Mouse (Mus musculus) frontal cortex, postnatal 14 days (tissue): ENCODE data around the gene Atf2.
A peak's percentile ranks its signal among the peaks of the same experiment; 100 is the strongest.
"Not testable (repeated sequence)": the region's sequence is repeated elsewhere in the genome, so short reads cannot be mapped to it uniquely, and the experiment has no call there.

Experiments
- DNase-seq, 2 experiments: peaks; one replicate each; pipeline ENCODE4 v3.0.0; 2022; ENCODE audit warnings: low spot score in 2 of 2

The Atf2 gene

DNA sequence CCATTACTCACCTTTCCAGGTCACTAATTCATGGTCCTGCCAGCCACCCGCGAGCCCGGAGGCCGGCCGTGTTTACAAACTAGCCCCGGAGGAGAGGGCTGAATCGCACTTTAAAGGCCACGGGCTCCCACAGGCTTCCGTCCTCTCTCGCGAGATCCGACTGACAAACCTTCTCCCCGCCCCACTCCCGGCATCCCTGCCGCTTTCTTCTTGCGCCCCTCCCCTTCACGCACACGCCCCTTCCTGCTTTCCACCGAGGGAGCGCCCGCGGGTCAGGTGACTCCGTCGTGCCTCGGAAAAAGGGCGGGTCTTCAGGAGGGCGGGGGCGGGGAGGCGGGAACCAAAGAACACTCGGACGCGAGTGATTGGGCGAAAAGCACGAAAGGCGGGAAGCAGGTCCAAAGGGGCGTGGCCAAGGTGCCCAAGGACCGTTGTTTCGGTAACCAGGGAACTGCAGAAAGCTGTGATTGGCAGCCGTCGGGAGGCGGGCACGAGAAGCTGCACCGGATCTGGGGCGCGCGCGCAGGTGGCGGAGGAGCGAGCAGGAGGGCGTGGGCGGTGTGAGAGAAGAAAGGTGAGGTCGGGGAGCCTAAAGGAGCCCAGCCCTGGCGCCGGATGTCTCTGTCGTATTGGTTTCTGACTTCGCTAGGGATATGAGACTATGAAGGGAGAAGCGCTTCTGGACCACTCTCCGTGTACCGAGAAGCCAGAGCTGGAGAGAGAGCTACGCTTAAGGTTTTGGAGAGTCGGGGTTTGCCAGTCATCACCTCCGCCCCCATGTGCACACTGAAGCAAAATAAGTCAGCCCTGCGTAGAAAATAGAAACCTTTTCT lies at the start of gene Atf2:
TSS of gene Atf2 (minus strand) at position 176 of the 833 bp plus-strand sequence.
- DNase-seq = peak; percentile 99

DNA sequence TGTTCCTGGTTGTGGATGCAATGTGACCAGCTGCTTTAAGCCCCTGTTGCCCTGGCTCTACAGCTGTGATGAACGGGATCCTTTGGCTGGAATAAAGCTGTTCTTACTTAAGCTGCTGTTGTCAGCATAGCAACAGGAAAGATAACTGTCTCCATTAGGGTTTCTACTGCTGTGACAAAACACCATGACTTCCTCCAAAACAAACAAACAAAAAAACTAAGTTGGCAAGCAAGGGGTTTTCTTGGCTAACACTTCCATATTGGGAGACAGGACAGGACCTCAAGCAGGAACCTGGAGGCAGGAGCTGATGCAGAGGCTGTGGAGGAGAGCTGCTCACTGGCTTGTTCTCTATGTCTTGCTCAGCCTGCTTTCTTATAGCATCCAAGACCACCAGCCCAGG lies 48.8 kb upstream of the Atf2 start:
- DNase-seq = no peak

DNA sequence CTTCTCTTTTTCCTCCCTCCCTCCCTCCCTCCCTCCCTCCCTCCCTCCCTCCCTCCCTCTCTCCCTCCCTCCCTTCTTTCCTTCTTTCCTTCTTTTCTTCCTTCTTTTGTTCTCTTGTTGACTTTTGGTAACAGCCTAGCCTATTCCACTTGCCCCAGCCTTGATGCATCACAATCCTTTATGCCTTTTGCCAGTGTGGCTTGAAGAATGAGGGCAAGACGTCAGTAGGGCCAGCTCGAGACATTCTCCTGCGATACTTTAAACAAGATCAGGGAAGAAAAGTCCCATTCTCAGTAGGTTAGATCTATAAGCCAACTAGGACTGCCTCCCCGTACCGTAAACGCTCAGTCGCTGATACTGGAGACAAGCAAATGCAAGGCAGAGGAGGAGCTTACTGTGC lies 48.0 kb upstream of the Atf2 start:
- no peak for DNase-seq

DNA sequence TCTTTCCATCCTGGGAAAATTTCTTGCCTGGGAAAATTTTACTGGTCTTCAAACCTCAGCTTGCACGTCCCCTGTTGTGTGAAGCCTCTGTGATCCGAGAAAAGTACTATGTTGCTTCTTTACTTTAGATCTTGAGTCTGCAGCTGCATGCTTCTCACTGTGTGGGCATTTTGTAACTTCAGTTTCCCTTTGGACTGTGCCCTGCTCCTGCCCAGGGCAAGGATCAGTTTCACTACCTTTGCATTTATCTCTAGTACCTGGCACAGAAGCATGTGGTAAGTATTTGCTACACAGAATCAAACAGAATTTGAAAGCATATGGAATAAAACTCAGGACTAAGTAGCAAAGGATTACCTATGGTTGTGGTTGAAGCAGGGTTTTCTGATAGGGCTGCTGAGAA lies 46.5 kb upstream of the Atf2 start:
- DNase-seq = no peak

DNA sequence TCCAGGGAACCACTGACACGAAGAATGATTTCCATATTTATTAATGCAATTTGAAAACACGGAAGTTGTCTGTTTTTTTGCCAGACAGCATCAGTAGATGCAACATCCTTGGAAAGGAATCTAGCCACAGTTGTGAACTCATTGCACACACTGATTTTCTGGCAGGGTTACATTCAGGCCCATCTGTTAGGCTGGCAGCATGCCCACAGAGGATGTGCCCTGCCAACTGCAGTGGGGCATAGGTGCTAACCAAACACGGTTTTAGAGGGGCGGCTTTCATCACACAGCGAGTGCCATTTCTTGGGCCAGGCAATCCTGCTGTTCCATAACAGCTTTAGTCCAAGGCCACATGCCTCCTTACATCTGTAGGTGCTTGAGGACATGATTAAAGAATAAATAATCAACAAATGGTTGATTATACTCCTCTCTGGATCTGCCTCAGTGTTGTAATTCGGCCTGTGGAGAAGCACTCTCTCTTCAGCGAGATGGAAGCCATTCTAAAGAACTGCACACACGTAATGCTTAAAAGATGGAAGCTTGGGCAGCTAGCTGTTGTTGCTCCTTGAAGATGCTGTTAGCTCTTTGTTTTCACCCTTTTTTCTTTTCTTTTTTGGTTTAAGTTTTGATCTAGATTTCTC lies 40.4 kb upstream of the Atf2 start:
- DNase-seq = peak in 1 of 2 experiments; percentile 11

DNA sequence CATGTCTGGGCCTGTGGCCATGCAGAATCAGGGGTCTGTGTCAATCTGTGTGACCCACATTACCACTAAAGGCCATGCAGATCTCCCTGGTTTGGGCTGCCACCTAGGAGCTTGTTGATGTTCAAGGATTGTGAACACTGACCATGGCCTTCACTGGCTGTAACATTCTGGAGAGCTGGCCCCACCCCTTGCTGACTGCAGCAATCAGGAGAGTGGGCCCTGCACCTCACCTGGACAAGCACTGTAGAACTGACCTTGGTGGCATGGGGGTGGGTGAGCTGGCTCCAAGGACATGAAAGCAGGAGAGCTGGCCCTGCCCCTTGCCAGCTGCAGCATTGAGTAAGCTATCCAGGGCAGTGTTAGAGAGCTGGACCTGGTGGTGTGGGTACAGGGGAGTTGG lies 35.3 kb upstream of the Atf2 start:
- no peak for DNase-seq

DNA sequence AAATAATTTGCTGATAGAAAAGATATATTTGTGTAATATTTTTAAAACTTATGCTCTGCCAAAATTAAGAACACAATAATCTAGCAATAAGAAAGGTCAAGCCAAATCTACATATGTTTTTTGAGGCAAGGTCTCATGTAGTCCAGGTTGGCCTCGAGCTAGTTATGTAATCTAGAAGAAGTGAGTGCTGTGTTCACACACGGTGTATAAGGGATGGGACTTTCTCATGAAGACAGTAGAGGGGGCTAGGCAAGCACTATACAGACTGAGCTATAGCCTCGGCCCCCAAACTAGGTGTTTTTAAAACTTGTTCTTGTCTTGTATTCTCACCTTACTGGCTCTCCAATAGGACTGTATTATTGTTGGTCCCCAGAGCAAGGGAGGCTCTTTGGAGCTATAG lies 33.1 kb upstream of the Atf2 start:
- no peak for DNase-seq

DNA sequence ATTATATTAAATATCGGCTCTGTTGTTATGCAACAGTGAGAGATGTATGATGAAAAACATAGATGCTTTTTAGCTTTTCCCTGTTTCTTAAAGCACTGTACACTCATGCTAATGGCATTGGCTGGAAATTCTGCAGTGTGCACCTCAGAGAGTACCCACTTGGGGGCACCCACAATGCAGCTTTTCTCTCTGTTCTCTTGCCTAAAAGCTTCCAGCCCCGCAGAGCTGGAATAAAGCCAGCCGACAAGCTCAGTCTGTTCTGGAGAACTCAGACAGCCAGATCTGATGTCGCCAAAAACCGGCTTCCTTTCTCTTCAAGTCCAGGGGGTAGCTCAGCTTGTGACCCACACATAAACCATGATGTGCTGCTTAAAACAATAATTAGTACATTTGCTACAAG lies 32.6 kb upstream of the Atf2 start:
- DNase-seq = peak; percentile 68 to 83

DNA sequence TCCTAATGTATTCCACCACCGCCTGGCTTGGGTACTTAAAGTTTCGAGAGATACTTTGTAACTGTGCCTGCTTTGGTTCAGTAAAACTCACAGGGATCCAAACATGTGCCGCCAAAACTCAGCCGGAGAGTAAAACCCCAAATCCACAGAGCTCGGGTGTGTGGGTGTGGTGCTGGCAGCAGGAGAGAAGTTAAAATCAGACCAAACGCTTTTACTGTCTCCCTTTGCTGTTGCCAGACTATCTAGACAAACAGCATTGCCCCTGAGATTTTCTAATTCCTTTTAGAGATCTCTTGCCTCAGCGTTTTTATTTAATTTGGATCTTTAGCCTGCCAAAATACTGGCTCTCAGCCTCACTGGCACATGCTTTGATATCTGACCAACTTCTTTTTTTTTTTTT lies 27.2 kb upstream of the Atf2 start:
- DNase-seq = peak; percentile 28 to 29

DNA sequence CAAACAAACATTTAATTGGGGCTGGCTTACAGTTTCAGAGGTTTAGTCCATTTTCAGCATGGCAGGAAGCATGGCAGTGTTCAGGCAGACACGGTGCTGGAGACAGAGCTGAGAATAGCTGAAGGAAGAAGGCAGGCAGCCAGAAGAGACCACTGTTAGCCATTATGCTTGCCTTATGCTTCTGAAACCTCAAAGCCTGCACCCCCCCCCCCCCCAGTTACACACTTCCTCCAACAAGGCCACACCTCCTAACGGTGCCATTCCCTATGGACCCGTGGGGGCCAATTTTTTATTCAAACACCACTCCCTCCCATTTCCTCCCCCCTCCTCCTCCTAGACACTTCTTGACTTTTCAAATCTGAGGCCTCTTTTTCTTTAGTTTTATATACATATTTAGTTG lies 19.8 kb upstream of the Atf2 start:
- DNase-seq = no peak

DNA sequence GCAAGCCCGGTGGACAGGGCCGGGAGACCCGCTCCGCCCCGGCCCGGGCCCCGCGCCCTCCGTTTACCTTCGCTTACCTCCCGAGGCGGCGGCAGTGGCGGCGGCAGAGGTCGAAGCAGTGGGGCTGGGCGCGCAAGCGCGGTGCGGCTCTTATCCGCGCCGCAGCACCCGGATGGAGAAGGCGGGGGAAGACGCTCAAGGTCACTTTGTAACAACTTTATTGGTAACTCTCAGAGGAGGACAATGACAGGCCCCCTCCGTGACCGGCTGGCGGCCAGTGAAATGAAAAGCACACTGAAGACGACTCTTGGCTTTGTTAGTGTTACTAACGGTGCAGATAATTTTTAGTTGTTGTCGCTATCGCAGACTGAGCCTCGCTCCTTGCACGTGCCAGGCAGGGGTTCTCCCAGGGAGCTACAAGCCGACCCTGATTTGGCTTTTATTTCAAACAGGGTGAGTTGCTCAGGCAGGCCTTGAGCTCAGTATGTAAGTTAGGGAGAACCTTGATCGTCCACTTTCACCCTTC lies 18.8 kb upstream of the Atf2 start, which contains the start of gene Atp5g3:
TSS of gene Atp5g3 (minus strand) at position 152 of the 526 bp plus-strand sequence.
- DNase-seq = peak; percentile 82 to 85

DNA sequence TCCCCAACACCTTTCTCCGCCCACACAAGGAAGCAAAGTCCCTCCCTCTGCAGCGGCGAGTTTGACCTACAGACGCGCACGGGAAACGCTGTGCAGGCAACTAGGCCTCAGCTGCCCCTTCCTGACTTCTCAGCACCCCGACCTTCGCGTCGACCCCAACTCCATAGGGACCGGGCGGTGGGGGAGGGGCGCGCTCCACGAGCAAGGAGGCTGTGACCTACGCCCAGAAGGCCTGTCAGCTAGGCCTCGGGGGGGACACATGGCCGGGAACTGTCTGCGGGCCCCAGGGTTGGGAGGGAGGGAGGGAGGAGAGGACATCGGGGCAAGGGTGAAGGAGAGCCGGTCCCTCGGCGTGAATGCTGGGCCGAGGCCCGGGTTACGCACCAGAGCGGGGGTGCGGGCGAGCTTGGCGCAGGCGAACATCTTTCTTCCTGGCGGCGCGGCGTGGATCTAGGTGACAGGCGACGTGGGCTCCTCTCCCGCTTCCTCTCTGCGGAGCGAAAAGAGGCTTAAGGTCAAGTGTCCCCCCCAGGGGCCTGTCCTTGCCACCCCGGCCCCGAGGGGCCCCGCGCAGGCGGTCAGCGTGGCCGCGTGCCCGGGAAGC lies 18.2 kb upstream of the Atf2 start:
- peak; percentile 29 to 35 for DNase-seq

DNA sequence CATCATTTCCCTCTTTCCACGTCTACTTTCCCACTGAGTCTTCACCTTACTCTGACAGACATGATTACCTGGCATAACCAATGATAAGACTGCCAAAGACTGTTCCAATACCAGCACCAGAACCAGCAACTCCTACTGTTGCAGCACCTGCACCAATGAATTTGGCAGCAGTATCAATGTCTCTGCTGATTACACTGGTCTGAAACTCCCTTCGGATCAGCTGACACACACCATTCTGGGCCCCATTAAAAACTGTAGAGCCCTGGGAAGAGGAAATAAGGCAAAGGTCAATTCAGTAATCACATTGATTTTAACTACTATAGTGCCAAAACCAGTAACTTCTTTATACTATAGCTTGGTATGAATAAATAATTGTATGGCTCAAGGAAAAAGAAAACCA lies 16.7 kb upstream of the Atf2 start:
- no peak for DNase-seq

DNA sequence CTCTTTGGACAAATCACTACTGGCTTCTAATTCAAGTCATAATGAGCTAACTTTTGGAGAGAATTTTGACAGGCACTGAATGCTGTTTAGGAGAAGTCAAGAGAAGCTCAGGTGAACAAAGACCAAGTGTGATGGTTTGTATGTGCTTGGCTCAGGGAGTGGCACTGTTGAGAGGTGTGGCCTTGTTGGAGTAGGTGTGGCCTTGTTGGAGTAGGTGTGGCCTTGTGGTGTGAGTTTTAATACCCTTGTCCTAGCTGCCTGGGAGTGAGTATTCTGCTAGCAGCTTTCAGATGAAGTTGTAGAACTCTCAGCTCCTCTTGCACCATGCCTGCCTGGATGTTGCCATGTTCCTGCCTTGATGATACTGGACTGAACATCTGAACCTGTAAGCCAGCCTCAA lies 12.2 kb upstream of the Atf2 start:
- DNase-seq = not testable (repeated sequence)

DNA sequence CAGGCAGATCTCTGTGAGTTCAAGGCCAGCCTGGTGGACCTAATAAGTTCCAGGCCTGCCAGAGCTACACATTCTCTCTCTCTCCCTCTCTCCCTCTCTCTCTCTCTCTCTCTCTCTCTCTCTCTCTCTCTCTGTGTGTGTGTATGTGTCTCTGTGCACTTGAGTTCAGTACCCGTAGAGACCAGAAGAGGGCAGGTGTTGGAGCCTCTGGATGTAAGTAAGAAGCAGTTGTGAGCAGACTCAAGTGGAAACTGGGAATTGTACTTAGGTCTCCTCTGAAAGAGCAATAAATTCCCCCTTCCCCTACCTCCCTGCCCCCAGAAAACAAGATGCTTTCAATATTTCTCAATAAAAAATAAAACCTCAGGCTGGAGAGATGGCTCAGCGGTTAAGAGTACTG lies 11.1 kb upstream of the Atf2 start:
- no peak for DNase-seq

DNA sequence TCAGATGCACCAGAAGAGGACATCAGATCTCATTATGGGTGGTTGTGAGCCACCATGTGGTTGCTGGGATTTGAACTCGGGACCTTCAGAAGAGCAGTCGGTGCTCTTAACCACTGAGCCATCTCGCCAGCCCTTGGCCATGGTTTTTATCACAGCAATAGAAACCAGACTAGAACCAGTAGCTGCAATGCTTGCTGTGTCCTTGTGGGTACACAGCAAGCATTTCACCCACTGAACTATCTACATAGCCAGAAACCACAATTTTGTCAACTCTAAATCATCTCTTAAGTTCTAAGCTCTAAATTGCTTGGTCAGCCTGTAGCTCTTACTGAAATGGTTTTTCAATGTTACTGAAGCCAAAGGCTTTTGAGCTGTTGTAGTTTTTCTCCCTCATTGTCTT lies 9.9 kb upstream of the Atf2 start:
- DNase-seq = not testable (repeated sequence)

DNA sequence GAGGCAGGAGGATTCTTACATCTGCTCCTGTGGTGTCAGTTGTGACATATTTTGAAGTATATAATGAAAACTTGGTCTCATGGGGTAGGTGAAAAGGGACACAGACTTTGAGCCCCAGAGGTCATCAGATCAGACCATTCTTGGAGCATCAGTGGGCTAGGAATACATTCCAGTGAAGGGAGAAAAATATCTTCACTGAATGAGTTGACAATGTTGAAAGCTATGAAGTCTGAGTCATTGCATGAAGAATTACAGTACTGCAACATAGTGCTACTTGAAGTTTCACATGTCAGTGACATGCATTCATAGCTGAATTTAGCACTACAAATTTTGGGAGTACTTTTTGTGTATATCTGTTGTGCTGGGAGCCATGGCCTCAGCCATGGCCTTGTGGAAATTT lies 8.7 kb upstream of the Atf2 start:
- no peak for DNase-seq

DNA sequence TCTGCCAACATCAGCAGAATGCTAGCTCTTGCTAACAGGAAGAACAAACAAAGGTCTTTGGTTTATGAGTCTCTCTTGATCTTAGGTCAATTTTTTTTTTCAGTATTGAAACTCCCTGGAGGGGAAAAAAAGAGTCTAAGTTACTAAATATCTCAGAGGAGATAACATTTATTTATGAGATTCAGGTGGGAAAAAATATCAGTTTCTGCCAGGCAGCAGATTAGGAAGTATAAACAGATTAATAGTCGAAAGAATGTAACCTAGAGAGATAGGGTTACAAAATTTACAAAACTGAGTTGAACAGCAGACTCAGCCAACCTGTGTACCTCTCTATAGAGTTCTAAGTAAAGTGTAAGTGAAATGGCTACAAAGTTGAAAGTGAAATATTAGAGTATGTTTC lies 7.9 kb upstream of the Atf2 start:
- DNase-seq = no peak

DNA sequence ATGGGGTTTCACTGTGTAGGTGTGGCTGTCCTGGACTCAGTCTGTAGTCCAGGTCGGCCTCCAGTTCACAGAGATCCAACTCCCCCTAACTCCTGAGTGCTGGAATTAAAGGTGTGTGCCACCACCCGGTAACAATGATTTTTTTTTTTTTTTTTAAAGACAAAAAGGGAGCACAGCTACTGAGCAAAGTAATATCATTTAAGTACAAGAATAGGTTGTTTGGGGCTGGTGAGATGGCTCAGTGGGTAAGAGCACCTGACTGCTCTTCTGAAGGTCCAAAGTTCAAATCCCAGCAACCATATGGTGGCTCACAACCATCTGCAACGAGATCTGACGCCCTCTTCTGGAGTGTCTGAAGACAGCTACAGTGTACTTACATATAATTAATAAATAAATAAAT lies 4.5 kb upstream of the Atf2 start:
- DNase-seq = not testable (repeated sequence)

DNA sequence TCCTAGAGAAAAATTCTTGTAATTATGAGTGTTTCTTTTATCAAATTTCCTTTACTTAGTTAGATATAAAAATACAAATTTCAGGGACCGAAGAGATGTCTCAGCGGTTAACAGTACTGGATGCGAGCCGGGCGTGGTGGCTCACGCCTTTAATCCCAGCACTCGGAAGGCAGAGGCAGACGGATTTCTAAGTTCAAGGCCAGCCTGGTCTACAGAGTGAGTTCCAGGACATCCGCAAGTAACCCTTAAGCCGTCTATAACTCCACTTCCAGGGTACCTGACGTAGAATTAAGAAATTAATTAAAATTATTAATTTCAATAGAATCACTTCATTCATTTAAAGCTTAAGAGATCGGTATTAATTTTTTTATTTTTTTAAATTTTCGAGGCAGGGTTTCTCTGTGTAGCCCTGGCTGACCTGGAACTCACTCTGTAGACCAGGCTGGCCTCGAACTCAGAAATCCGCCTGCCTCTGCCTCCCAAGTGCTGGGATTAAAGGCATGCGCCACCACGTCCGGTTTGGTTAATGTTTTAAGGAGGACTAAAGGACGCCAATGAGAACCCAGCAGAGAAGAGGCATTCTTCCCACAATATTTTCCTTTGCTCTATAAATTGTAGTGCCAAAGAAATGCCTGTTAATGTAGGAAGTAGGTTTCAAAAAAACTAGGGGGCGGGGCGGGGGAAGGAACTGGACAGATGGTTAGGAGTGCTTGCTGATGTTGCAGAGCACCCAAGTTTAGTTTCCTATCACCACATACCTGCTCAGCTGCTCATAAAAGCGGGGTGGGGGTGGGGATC lies 1.2 kb upstream of the Atf2 start:
- peak in 1 of 2 experiments; percentile 19 for DNase-seq

DNA sequence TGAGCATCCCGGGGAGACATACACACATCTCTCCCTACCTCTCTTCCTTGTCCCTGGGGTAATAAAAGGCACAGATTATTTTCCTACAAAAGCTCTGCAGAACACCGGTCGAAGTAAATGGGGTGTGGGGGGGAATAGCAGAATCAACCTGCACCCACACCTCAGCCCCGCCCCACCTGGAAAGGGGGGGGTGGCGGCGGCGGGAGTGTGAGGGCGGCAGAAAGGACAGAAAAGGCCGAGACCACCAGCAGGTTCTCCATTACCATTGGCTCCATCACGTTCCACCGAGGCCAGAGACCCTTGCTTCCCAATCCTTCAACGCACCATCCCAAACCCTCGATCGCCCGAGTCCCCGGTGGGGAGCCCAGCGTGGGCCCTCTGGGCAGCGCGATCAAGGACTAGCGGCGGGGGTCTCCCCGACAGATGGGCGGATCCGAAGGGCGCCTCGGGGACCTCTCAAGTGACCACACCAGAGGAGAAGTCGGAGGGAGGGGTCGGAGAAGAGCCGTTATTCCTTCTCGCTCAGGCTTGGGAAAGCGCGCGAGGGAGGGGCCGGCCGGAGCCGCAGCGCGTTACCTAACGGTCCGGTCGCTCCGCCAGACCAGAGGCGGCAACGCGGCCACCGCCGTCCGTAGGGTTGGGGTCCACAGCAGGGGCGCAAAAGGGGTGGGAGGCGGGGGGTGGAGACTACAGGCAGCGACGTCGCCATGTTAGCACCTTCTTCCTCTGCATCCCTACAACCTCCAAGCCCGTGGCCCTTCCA lies 557 bp downstream of the Atf2 start:
- DNase-seq = peak in 1 of 2 experiments; percentile 46
